In genomic region chr2:29624091-29624608, GRCm38 (mm10) we compare ENCODE assay signal across 11 mouse cellular contexts. TPM values are rescaled to one million over a fixed set of nuclear protein-coding genes. Genes with fewer than 3 reads are reported as not detected.
DNase-seq lines count a peak whose midpoint lies in the region; ATAC-seq and TF ChIP-seq lines count a peak whose summit lies in the region.
"Had no signal": no experiment of that assay in that cellular context is flagged by ENCODE, and none has a peak within 500 bp of the region (broad histone marks: within the 10 kb centered on the region; RNA-seq: fewer than 3 reads in every experiment).

No protein-coding gene starts in this region.

- no peak for ATAC-seq in heart, embryonic 11.5 days (replicated peaks; ENCODE audit: insufficient number of reproducible peaks, low FRiP score, low TSS enrichment)
- peak; percentile 63 for ATAC-seq in hematopoietic stem cell, adult 5-6 weeks (replicated peaks in 1 of 2; ENCODE audit: insufficient read depth in 1 of 2, low FRiP score in 2 of 2, low TSS enrichment in 1 of 2, low read depth in 1 of 2, poor library complexity in 2 of 2, severe bottlenecking in 2 of 2)
- ATAC-seq in midbrain, embryonic 13.5 days, result no peak
- ATAC-seq: midbrain, embryonic 16.5 days had no signal

- peaks cover 8% of the 10 kb centered on the region for H3K79me2 ChIP-seq in heart, adult 2 months (replicated peaks; ENCODE audit: control insufficient read depth, insufficient read depth, low read length)

- DNase-seq in heart, adult 2 months, result peak in 1 of 2 experiments; percentile 62
- peak; percentile 76 to 79 for DNase-seq in B cell, adult 2 months
- peak; percentile 55 for DNase-seq in naive thymus-derived CD4-positive, alpha-beta T cell, adult 2 months (ENCODE audit: low read depth)
- no peak for DNase-seq in layer of hippocampus, adult 18-20 months (ENCODE audit: low spot score in 2 of 2)
- no peak for DNase-seq in adrenal gland, adult 18-20 months (ENCODE audit: low spot score in 2 of 2)

- no peaks in the 10 kb centered on the region for H3K9me3 ChIP-seq in heart, embryonic 11.5 days (replicated peaks; ENCODE audit: control insufficient read depth, low read length)
- H3K9me3 ChIP-seq in midbrain, embryonic 13.5 days, result no peaks in the 10 kb centered on the region
- H3K9me3 ChIP-seq: embryonic facial prominence, embryonic 12.5 days; hindbrain, embryonic 10.5 days had no signal

- no peak for TF ChIP-seq CTCF in heart, adult 2 months (IDR thresholded peaks at IDR 0.05)

- TF ChIP-seq EP300 in heart, adult 2 months (IDR thresholded peaks at IDR 0.05; ENCODE audit: insufficient read depth, low read depth, low read length), result no peak

- no peak for TF ChIP-seq POLR2A in heart, adult 2 months (IDR thresholded peaks at IDR 0.05; ENCODE audit: insufficient read depth, low read depth, low read length)

- no peaks in the 10 kb centered on the region; the same call in 1 of the 2 replicates for H3K36me3 ChIP-seq in heart, adult 2 months (ENCODE audit: control insufficient read depth, insufficient read depth, low read length)
- H3K36me3 ChIP-seq in heart, embryonic 11.5 days (ENCODE audit: control insufficient read depth, insufficient read depth, low read length), result no peaks in the 10 kb centered on the region
- no peaks in the 10 kb centered on the region for H3K36me3 ChIP-seq in midbrain, embryonic 13.5 days
- H3K36me3 ChIP-seq: embryonic facial prominence, embryonic 12.5 days had no signal

- H3K27ac ChIP-seq in heart, adult 2 months, result peak overlapping the region; percentile 83
- no peak overlapping the region for H3K27ac ChIP-seq in heart, embryonic 11.5 days (ENCODE audit: low read depth, low read length)
- H3K27ac ChIP-seq in midbrain, embryonic 13.5 days, result no peak overlapping the region
- H3K27ac ChIP-seq: embryonic facial prominence, embryonic 12.5 days; hindbrain, embryonic 10.5 days had no signal

- H3K9ac ChIP-seq in heart, adult 2 months (ENCODE audit: low read depth, low read length), result no peak overlapping the region
- no peak overlapping the region for H3K9ac ChIP-seq in heart, embryonic 11.5 days (ENCODE audit: low read depth, low read length)
- no peak overlapping the region for H3K9ac ChIP-seq in midbrain, embryonic 13.5 days (replicated peaks)
- H3K9ac ChIP-seq: embryonic facial prominence, embryonic 12.5 days had no signal

- WGBS in heart, adult 2 months, result 48% methylated on average over 4 of the region's 4 CpGs
- 71% methylated on average over 4 of the region's 4 CpGs for WGBS in heart, embryonic 11.5 days (ENCODE audit: insufficient replicate concordance)
- WGBS in midbrain, embryonic 13.5 days, result 92% methylated on average over 4 of the region's 4 CpGs

- intact Hi-C loops in heart, adult 2 months (cut with DNase I), result no loop called here

- H3K27me3 ChIP-seq in heart, adult 2 months (ENCODE audit: control insufficient read depth, insufficient read depth, low read length), result no peaks in the 10 kb centered on the region
- no peaks in the 10 kb centered on the region for H3K27me3 ChIP-seq in heart, embryonic 11.5 days (ENCODE audit: control insufficient read depth, insufficient read depth, low read length)
- no peaks in the 10 kb centered on the region for H3K27me3 ChIP-seq in midbrain, embryonic 13.5 days
- H3K27me3 ChIP-seq: embryonic facial prominence, embryonic 12.5 days had no signal

- H3K4me2 ChIP-seq in heart, embryonic 11.5 days, result no peak overlapping the region
- no peak overlapping the region for H3K4me2 ChIP-seq in midbrain, embryonic 13.5 days (replicated peaks)
- H3K4me2 ChIP-seq: embryonic facial prominence, embryonic 12.5 days had no signal

- no peak overlapping the region for H3K4me3 ChIP-seq in heart, adult 2 months
- no peak overlapping the region for H3K4me3 ChIP-seq in heart, embryonic 11.5 days (ENCODE audit: low read depth, low read length)
- no peak overlapping the region for H3K4me3 ChIP-seq in midbrain, embryonic 13.5 days (replicated peaks)
- H3K4me3 ChIP-seq: embryonic facial prominence, embryonic 12.5 days; hindbrain, embryonic 10.5 days had no signal

- H3K4me1 ChIP-seq in heart, adult 2 months (ENCODE audit: control insufficient read depth, insufficient read depth, low read length), result peaks cover 43% of the 10 kb centered on the region
- H3K4me1 ChIP-seq in heart, embryonic 11.5 days (ENCODE audit: control insufficient read depth, insufficient read depth, low read length), result peaks cover 61% of the 10 kb centered on the region
- H3K4me1 ChIP-seq in midbrain, embryonic 13.5 days (replicated peaks), result peaks cover 50% of the 10 kb centered on the region

RNA-seq across cellular contexts. Expression of gene Rapgef1, which starts 4.6 kb away (rescaled TPM):
- total RNA-seq in heart, adult 2 months (2021), result 100 to 1,000 TPM in 1 of 2 experiments, 10 to 100 TPM in 1; 96.7 to 116 TPM
- polyA plus RNA-seq in heart, adult 2 months (2012; rRNA removed), result 65.0 and 86.1 TPM in 2 replicates
- polyA plus RNA-seq in heart, embryonic 11.5 days (2014; fragmentation: Nextera tagmentation; extraction: Ambion mirVana), result 9.1 and 9.8 TPM in 2 replicates
- total RNA-seq in hematopoietic stem cell, adult 5-6 weeks (2017), result 30.3 and 32.4 TPM in 2 replicates
- total RNA-seq in layer of hippocampus, adult 18-20 months (2021), result 10 to 100 TPM; 83.8 to 88.5 TPM
- polyA plus RNA-seq in midbrain, embryonic 13.5 days (2015; fragmentation: Nextera tagmentation; extraction: Ambion mirVana), result 16.7 and 19.8 TPM in 2 replicates
- 10 to 100 TPM; 46.8 to 51.6 TPM for total RNA-seq in adrenal gland, adult 18-20 months (2021)

Comparison
In these comparisons a context has a peak if more than half of its experiments do, and no peak if none do; other contexts are left out.
1. DNase-seq: peak in B cell, adult 2 months (2 of 2) and naive thymus-derived CD4-positive, alpha-beta T cell, adult 2 months (single experiment); none in layer of hippocampus, adult 18-20 months (0 of 2) and adrenal gland, adult 18-20 months (0 of 2).
2. ATAC-seq: peak in hematopoietic stem cell, adult 5-6 weeks (2 of 2); none in heart, embryonic 11.5 days (single experiment) and midbrain, embryonic 13.5 days (single experiment).